Mouse (Mus musculus) heart, embryonic 11.5 days (tissue): ENCODE data around the gene 9330159F19Rik. TPM values are rescaled to one million over a fixed set of nuclear protein-coding genes. Genes with fewer than 3 reads are reported as not detected.

Experiments used
- ATAC-seq: fragments of 200-750 bp; cut with Nextera tagmentation; replicated peaks from 2 replicates; pipeline ENCODE4 v1.8.0; 2017; ENCODE audit warnings: moderate library complexity; ENCODE audit not compliant: insufficient number of reproducible peaks, low FRiP score, low TSS enrichment
- H3K27ac ChIP-seq: fragments of 300-500 bp; sonication (generic); 2 replicates; pipeline ENCODE4 v1.5.1; 2014; ENCODE audit warnings: mild to moderate bottlenecking, low read depth, low read length
- H3K27me3 ChIP-seq: fragments of 300-500 bp; sonication (generic); 2 replicates; pipeline ENCODE4 v1.6.1; 2014; ENCODE audit warnings: mild to moderate bottlenecking, low read length, mixed read lengths; ENCODE audit not compliant: control insufficient read depth, insufficient read depth
- H3K36me3 ChIP-seq: fragments of 300-500 bp; sonication (generic); 2 replicates; pipeline ENCODE4 v1.6.1; 2014; ENCODE audit warnings: mild to moderate bottlenecking, low read length, moderate library complexity, mixed read lengths; ENCODE audit not compliant: control insufficient read depth, insufficient read depth
- H3K4me1 ChIP-seq: fragments of 300-500 bp; sonication (generic); 2 replicates; pipeline ENCODE4 v1.6.1; 2014; ENCODE audit warnings: low read length; ENCODE audit not compliant: control insufficient read depth, insufficient read depth
- H3K4me2 ChIP-seq: fragments of 300-500 bp; sonication (generic); 2 replicates; pipeline ENCODE4 v1.6.1; 2014; ENCODE audit warnings: mild to moderate bottlenecking, moderate library complexity
- H3K4me3 ChIP-seq: fragments of 300-500 bp; sonication (generic); 2 replicates; pipeline ENCODE4 v1.5.1; 2014; ENCODE audit warnings: low read depth, low read length
- H3K9ac ChIP-seq: fragments of 300-500 bp; sonication (generic); 2 replicates; pipeline ENCODE4 v1.6.1; 2014; ENCODE audit warnings: mild to moderate bottlenecking, low read depth, low read length, moderate library complexity
- H3K9me3 ChIP-seq: fragments of 300-500 bp; sonication (generic); replicated peaks from 2 replicates; pipeline ENCODE4 v1.6.1; 2016; ENCODE audit warnings: low read length; ENCODE audit not compliant: control insufficient read depth
- WGBS: fragments of 180-500 bp; shearing (Covaris S2); extraction: QIAGEN DNeasy Blood & Tissue Kit; methylation state at CpG from one replicate; pipeline ENCODE4 v1.1.7; 2014; ENCODE audit not compliant: insufficient replicate concordance; 5-methylcytosine and 5-hydroxymethylcytosine counted together
- polyA plus RNA-seq: library from polyadenylated mRNA; unstranded; fragments of >200 nt; fragmentation: Nextera tagmentation; extraction: Ambion mirVana; gene quantifications from 2 replicates; pipeline ENCODE4 v1.2.1, GENCODE M21; 2014

Gene 9330159F19Rik
- polyA plus RNA-seq = 0.34 and 0.35 TPM in 2 replicates

DNA sequence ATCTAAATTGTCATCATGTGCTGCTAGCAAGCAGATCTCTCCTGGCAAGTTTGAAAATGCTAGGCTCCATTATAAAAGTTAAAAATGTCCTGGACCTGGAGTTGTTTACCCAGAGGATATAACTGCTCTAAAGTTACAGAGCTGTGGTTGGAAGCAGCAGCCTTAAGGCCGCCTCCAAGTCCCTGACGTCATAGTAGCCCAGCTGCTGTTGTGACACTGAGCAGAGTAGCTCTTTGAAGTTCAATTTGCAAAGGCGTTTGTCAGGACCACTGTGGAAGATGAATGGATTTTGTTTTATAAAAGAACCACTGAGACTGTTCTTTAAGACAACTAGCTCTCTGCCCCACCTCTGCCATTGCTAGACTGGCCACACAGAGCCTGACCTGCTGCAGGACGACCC, at the start of gene 9330159F19Rik:
TSS of gene 9330159F19Rik (plus strand) at position 154 of the 400 bp plus-strand sequence.
- no peaks in the 10 kb centered on the region for H3K4me1 ChIP-seq
- H3K27me3 ChIP-seq = no peaks in the 10 kb centered on the region
- H3K4me3 ChIP-seq = no peak within 1 kb of the TSS
- no peak within 1 kb of the TSS for H3K27ac ChIP-seq
- no peak within 1 kb of the TSS for H3K9ac ChIP-seq
- no peaks in the 10 kb centered on the region for H3K36me3 ChIP-seq
- ATAC-seq = no peak
- 18% methylated on average over 4 of the region's 4 CpGs for WGBS
- no peak within 1 kb of the TSS for H3K4me2 ChIP-seq
- no peaks in the 10 kb centered on the region for H3K9me3 ChIP-seq

DNA sequence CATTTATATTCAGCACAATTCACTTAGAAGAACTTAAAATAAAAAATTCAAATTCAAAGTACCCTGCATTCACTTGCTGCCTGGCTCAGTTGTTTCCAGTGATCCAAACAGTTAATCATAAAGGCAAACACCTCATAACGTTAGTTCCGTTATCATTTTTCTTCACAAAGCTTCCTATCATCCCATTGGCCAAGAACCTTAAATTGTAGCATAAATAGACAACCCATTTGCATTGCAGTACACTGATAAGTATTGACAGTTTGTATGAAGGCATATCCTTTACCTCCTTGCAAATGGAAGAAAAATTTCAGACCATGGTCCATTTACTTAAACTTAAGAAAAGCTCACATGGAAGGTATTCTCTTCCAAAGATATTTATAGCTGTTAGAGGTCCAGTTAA, 49.7 kb upstream of the 9330159F19Rik start:
- ATAC-seq = no peak
- H3K36me3 ChIP-seq = no peaks in the 10 kb centered on the region
- WGBS = 83% methylated on average over 2 of the region's 2 CpGs
- no peak overlapping the region for H3K27ac ChIP-seq
- no peaks in the 10 kb centered on the region for H3K9me3 ChIP-seq
- no peak overlapping the region for H3K9ac ChIP-seq
- no peak overlapping the region for H3K4me2 ChIP-seq
- H3K4me1 ChIP-seq = no peaks in the 10 kb centered on the region
- no peak overlapping the region for H3K4me3 ChIP-seq
- H3K27me3 ChIP-seq = no peaks in the 10 kb centered on the region

DNA sequence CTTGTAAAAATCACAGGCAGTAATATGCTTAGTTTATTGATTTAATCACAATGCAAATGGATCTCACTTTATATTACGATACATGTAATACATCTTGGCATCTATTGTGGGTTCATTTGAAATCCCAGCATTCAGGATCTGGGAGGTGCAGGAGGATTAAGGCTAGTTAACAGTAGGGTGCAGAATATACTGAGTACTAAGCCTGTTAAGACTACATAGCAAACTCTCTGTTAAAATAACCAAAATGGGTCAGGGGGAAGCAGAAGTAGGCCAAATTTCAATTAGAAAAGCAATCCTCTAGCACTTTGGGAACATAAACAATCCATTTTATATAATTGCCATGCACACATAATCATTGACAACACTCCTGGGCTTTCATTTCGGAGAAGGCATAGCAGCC, 37.6 kb upstream of the 9330159F19Rik start:
- H3K27ac ChIP-seq = no peak overlapping the region
- H3K4me2 ChIP-seq = no peak overlapping the region
- H3K9ac ChIP-seq = no peak overlapping the region
- no peak overlapping the region for H3K4me3 ChIP-seq
- no peak for ATAC-seq
- no peaks in the 10 kb centered on the region for H3K36me3 ChIP-seq
- H3K9me3 ChIP-seq = no peaks in the 10 kb centered on the region
- WGBS = 70% methylated on average over 2 of the region's 2 CpGs
- no peaks in the 10 kb centered on the region for H3K27me3 ChIP-seq
- no peaks in the 10 kb centered on the region for H3K4me1 ChIP-seq

DNA sequence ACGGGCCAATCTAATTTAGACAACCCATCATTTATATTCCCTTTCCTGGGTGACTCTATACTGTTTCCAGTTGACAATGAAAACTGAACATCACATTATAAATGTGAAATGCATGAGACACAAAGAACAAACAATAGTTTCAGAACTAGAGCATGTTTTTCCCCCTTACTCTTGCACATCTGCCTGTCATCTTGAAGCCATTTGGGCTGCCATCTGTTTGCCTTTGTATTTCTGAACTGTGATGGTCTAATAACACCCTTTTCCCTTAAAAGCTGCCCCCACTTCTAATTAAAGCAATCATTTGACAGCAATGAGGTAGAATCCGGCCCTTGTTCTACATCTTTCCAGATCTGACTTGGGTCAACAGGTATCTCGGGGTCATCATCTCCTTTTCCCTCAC, 35.8 kb upstream of the 9330159F19Rik start:
- Histone ChIP-seq H3K9me3 (no peaks in the 10 kb centered on the region), H3K9ac (no peak overlapping the region), H3K4me1 (no peaks in the 10 kb centered on the region), H3K4me2 (no peak overlapping the region), H3K27ac (no peak overlapping the region), H3K27me3 (no peaks in the 10 kb centered on the region), H3K4me3 (no peak overlapping the region), H3K36me3 (no peaks in the 10 kb centered on the region)
- ATAC-seq = no peak
- WGBS = 78% methylated on average over 3 of the region's 3 CpGs

DNA sequence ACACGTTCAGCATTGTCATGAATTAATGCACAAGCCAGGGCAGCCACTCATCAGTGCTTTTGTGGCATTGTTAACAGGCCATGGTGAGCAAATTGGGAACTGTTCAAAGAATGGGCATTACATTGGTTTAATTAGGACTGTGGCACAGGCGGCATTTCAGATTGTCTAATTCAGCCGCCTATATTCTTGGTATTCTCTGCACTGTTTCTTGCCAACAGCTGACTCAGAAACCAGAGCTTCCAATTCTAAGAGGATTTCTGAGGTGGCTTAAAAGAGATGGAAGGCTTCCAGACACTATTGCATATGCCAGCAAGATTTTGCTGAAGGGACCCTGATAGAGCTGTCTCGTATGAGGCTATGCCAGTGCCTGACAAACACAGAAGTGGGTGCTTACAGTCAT, 34.5 kb upstream of the 9330159F19Rik start:
- Histone ChIP-seq H3K9me3 (no peaks in the 10 kb centered on the region), H3K4me1 (no peaks in the 10 kb centered on the region), H3K36me3 (no peaks in the 10 kb centered on the region), H3K4me2 (no peak overlapping the region), H3K9ac (no peak overlapping the region), H3K27me3 (no peaks in the 10 kb centered on the region), H3K27ac (no peak overlapping the region), H3K4me3 (no peak overlapping the region)
- no peak for ATAC-seq
- 87% methylated on average over 4 of the region's 4 CpGs for WGBS

DNA sequence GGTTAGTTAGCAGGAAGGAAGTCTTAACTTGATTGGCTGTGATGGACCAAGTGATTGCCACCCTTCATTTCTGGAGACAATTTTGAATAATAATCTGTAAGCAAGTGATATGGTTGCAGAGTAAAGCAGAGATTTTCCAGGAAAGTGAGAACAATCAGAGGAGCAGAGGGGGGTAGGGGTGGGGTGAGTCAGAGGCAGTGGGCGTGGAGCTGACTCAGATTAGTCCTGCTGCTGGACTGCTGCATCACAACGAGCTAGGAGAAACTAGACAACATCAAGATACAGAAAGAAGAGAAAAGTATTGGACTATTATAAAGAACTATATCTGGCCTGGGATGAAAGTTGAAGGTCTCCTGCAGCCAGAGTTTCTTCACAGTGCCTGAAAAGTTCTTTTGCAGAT, 33.4 kb upstream of the 9330159F19Rik start:
- no peaks in the 10 kb centered on the region for H3K9me3 ChIP-seq
- no peaks in the 10 kb centered on the region for H3K27me3 ChIP-seq
- H3K4me3 ChIP-seq = no peak overlapping the region
- no peak overlapping the region for H3K4me2 ChIP-seq
- no peaks in the 10 kb centered on the region for H3K4me1 ChIP-seq
- no peak overlapping the region for H3K9ac ChIP-seq
- ATAC-seq = no peak
- no peaks in the 10 kb centered on the region for H3K36me3 ChIP-seq
- 45% methylated on average over 2 of the region's 2 CpGs for WGBS
- H3K27ac ChIP-seq = no peak overlapping the region

DNA sequence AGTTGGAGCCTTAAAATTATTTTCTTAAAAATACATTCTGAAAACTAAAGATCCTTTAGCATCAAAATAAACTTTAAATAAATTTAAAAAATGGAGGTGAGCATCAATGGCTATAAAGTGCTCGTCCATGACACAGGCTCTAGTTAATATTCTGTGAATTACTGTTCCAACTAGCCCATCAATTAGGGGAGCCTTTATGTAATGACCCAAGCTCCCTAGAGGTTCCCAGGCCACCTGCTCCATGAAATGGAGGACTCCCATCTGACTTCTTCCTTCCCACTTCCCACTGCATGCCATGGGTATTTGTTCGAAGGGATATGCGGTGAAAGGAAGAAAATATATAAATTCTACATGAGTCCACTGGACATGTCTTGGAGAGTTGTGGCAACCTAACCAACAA, 31.2 kb upstream of the 9330159F19Rik start:
- ATAC-seq = no peak
- Histone ChIP-seq H3K4me2 (no peak overlapping the region), H3K27ac (no peak overlapping the region), H3K4me3 (no peak overlapping the region), H3K27me3 (no peaks in the 10 kb centered on the region), H3K9ac (no peak overlapping the region), H3K9me3 (no peaks in the 10 kb centered on the region), H3K36me3 (no peaks in the 10 kb centered on the region), H3K4me1 (no peaks in the 10 kb centered on the region)
- WGBS = 90% methylated on average over 3 of the region's 3 CpGs

DNA sequence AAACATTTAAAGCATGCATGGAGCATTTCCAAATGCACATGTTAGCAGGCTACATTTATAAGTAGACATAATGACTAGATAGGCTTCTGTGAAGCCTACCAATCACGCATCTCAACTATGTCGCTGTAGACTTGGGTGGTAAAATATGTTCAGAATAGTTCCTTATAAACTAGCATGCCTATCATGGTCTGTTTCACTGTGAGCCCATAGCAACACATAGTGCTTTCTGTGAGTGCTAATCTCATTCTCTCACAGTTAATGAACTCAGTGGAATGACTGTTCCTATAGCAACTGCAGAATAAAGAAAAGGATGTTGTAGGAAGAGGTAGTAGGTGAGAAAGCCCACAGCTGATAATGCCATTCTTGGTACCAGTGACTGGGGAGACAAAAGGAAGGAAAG, 30.4 kb upstream of the 9330159F19Rik start:
- no peak for ATAC-seq
- no peaks in the 10 kb centered on the region for H3K4me1 ChIP-seq
- no peaks in the 10 kb centered on the region for H3K9me3 ChIP-seq
- no peak overlapping the region for H3K9ac ChIP-seq
- H3K4me2 ChIP-seq = no peak overlapping the region
- H3K36me3 ChIP-seq = no peaks in the 10 kb centered on the region
- H3K27me3 ChIP-seq = no peaks in the 10 kb centered on the region
- no peak overlapping the region for H3K27ac ChIP-seq
- WGBS = 83% methylated on average over 2 of the region's 2 CpGs
- H3K4me3 ChIP-seq = no peak overlapping the region

DNA sequence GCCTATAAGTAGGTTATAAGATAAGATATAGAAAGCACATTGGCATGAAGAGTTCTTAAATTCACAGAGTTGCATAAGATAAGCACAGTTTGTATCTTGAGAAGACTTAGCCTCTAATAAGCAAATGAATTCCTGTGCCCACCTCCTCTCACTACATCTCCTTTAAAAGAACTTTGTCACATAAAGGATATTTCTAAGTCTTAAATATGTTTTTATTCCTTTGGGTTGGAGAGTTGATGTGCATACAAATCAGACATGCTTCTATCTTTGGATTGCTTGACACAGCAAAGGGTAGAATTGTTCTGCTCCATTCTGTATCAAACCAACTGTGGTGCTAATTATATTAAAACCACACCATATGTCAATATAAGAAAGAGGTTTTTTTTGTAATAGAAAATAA, 17.6 kb upstream of the 9330159F19Rik start:
- no peak overlapping the region for H3K9ac ChIP-seq
- H3K4me3 ChIP-seq = no peak overlapping the region
- H3K36me3 ChIP-seq = no peaks in the 10 kb centered on the region
- ATAC-seq = no peak
- no peaks in the 10 kb centered on the region for H3K9me3 ChIP-seq
- H3K4me1 ChIP-seq = no peaks in the 10 kb centered on the region
- no peak overlapping the region for H3K4me2 ChIP-seq
- no peak overlapping the region for H3K27ac ChIP-seq
- no peaks in the 10 kb centered on the region for H3K27me3 ChIP-seq
